Mouse (Mus musculus) MEL (cell line): ENCODE results near the gene Hist2h2ac. TPM values are rescaled to one million over a fixed set of nuclear protein-coding genes. Genes with fewer than 3 reads are reported as not detected.

Source experiments
- DNase-seq: peaks from one replicate; pipeline ENCODE4 v3.0.0; 2011; ENCODE audit warnings: low read depth, low spot score
- H3K27ac ChIP-seq: 2 replicates; pipeline ENCODE4 v1.5.1; 2012; ENCODE audit warnings: low read depth, mild to moderate bottlenecking, control low read depth, low read length, moderate library complexity; ENCODE audit not compliant: control insufficient read depth
- H3K27me3 ChIP-seq, 2 experiments: fragments of 150-350 bp in 1 of 2; sonication (generic) in 1 of 2; 2 replicates each; pipeline ENCODE4 v1.6.1; 2012; ENCODE audit warnings: low read length in 2 of 2, mild to moderate bottlenecking in 2 of 2, improper control_type of control experiment in 1 of 2, moderate library complexity in 1 of 2; ENCODE audit not compliant: insufficient read depth in 2 of 2, control insufficient read depth in 1 of 2
- H3K36me3 ChIP-seq, 2 experiments: 2 replicates each; pipeline ENCODE4 v1.6.1; 2012 to 2014; ENCODE audit warnings: low read length in 2 of 2, improper control_type of control experiment in 1 of 2, inconsistent platforms in 1 of 2, mild to moderate bottlenecking in 1 of 2; ENCODE audit not compliant: insufficient read depth in 2 of 2, control insufficient read depth in 1 of 2
- H3K4me1 ChIP-seq, 2 experiments: fragments of 150-350 bp in 1 of 2; sonication (generic) in 1 of 2; 2 replicates each; pipeline ENCODE4 v1.6.1; 2012; ENCODE audit warnings: low read length in 2 of 2, improper control_type of control experiment in 1 of 2, mild to moderate bottlenecking in 1 of 2; ENCODE audit not compliant: insufficient read depth in 2 of 2, control insufficient read depth in 1 of 2
- H3K4me3 ChIP-seq, 2 experiments: fragments of 150-350 bp in 1 of 2; sonication (generic) in 1 of 2; 2 replicates each; pipeline ENCODE4 v1.5.1; 2012; ENCODE audit warnings: low read depth in 2 of 2, low read length in 2 of 2, mild to moderate bottlenecking in 2 of 2, moderate library complexity in 2 of 2, control low read depth in 1 of 2, improper control_type of control experiment in 1 of 2; ENCODE audit not compliant: control insufficient read depth in 1 of 2, insufficient read depth in 1 of 2
- H3K79me2 ChIP-seq: 2 replicates; pipeline ENCODE4 v1.6.1; 2012; ENCODE audit warnings: mild to moderate bottlenecking, low read length, moderate library complexity; ENCODE audit not compliant: control insufficient read depth, poor library complexity, insufficient read depth
- H3K9ac ChIP-seq: 2 replicates; pipeline ENCODE4 v1.6.1; 2012; ENCODE audit warnings: low read depth, mild to moderate bottlenecking, control low read depth, low read length, moderate library complexity; ENCODE audit not compliant: control insufficient read depth, poor library complexity, severe bottlenecking
- H3K9me3 ChIP-seq: fragments of 150-350 bp; sonication (generic); replicated peaks from 2 replicates; pipeline ENCODE4 v1.6.1; 2012; ENCODE audit warnings: mild to moderate bottlenecking, low read length, improper control_type of control experiment, moderate library complexity; ENCODE audit not compliant: insufficient read depth
- CHD1 ChIP-seq: IDR thresholded peaks from 2 replicates; pipeline ENCODE4 v1.6.1; 2012; ENCODE audit warnings: low read depth, mild to moderate bottlenecking, inconsistent platforms, low read length, improper control_type of control experiment
- CHD2 ChIP-seq: IDR thresholded peaks from 2 replicates; pipeline ENCODE4 v1.6.1; 2011; ENCODE audit warnings: low read length, improper control_type of control experiment
- EP300 ChIP-seq, 2 experiments: IDR thresholded peaks; 2 replicates each; pipeline ENCODE4 v1.6.1; 2011; ENCODE audit warnings: improper control_type of control experiment in 2 of 2, low read length in 2 of 2, low read depth in 1 of 2, mild to moderate bottlenecking in 1 of 2
- GABPA ChIP-seq: IDR thresholded peaks from 2 replicates; pipeline ENCODE4 v1.6.1; 2012; ENCODE audit warnings: low read depth, mild to moderate bottlenecking, inconsistent platforms, low read length, improper control_type of control experiment, moderate library complexity
- KAT2A ChIP-seq: conservative IDR thresholded peaks from 2 replicates; pipeline ENCODE4 v1.6.1; 2012; ENCODE audit warnings: low read depth, low read length, improper control_type of control experiment, inconsistent platforms
- MAX ChIP-seq: IDR thresholded peaks from 2 replicates; pipeline ENCODE4 v1.6.1; 2011; ENCODE audit warnings: low read length, improper control_type of control experiment
- MEF2A ChIP-seq: IDR thresholded peaks from 2 replicates; pipeline ENCODE4 v1.6.1; 2014; ENCODE audit warnings: low read depth, mild to moderate bottlenecking, inconsistent platforms, low read length, improper control_type of control experiment; ENCODE audit not compliant: poor library complexity, insufficient replicate concordance, severe bottlenecking; ENCODE audit errors: extremely low read depth
- MYB ChIP-seq: IDR thresholded peaks from 2 replicates; pipeline ENCODE4 v1.6.1; 2011; ENCODE audit warnings: mild to moderate bottlenecking, low read depth, low read length, improper control_type of control experiment
- MYC ChIP-seq: IDR thresholded peaks from 2 replicates; pipeline ENCODE4 v1.6.1; 2011; ENCODE audit warnings: low read depth, mild to moderate bottlenecking, low read length, improper control_type of control experiment, moderate library complexity
- POLR2A ChIP-seq, 2 experiments: IDR thresholded peaks; 2 replicates each; pipeline ENCODE4 v1.6.1; 2011 to 2012; ENCODE audit warnings: low read length in 2 of 2, mild to moderate bottlenecking in 2 of 2, control low read depth in 1 of 2, improper control_type of control experiment in 1 of 2, low read depth in 1 of 2, moderate library complexity in 1 of 2; ENCODE audit not compliant: control insufficient read depth in 1 of 2, insufficient read depth in 1 of 2, poor library complexity in 1 of 2
- SIN3A ChIP-seq: IDR thresholded peaks from 2 replicates; pipeline ENCODE4 v1.6.1; 2012; ENCODE audit warnings: low read length, improper control_type of control experiment, inconsistent platforms
- SMC3 ChIP-seq: IDR thresholded peaks from 2 replicates; pipeline ENCODE4 v1.6.1; 2011; ENCODE audit warnings: low read depth, low read length, improper control_type of control experiment
- TAL1 ChIP-seq: IDR thresholded peaks from 2 replicates; pipeline ENCODE4 v1.6.1; 2012; ENCODE audit warnings: mild to moderate bottlenecking, inconsistent platforms, low read length, moderate library complexity, mixed read lengths
- ZC3H11A ChIP-seq: IDR thresholded peaks from 2 replicates; pipeline ENCODE4 v1.6.1; 2012; ENCODE audit warnings: low read depth, mild to moderate bottlenecking, inconsistent platforms, low read length, improper control_type of control experiment
- ZKSCAN1 ChIP-seq: IDR thresholded peaks from 2 replicates; pipeline ENCODE4 v1.6.1; 2012; ENCODE audit warnings: low read depth, mild to moderate bottlenecking, inconsistent platforms, low read length, improper control_type of control experiment, moderate library complexity
- polyA plus RNA-seq, 2 experiments: library from polyadenylated mRNA; stranded (reverse) in 1 of 2; unstranded in 1 of 2; fragments of >175 nt in 1 of 2; fragments of >200 nt in 1 of 2; gene quantifications; 2 replicates each; pipeline versions ENCODE4 v1.2.1 to v1.2.4; 2012; ENCODE audit warnings: low replicate concordance in 2 of 2, low read depth in 1 of 2; ENCODE audit not compliant: insufficient read length in 2 of 2, insufficient read depth in 1 of 2, missing spikeins in 1 of 2
- total RNA-seq: library from RNA; depleted of rRNA; stranded (reverse); fragments of 300-350 nt; gene quantifications from 2 replicates; pipeline ENCODE4 v1.2.3, GENCODE M21; 2012

Hist2h2ac gene
- total and polyA plus RNA-seq, 3 experiments: 4.8 to 2,824 TPM; not detected in 1

DNA sequence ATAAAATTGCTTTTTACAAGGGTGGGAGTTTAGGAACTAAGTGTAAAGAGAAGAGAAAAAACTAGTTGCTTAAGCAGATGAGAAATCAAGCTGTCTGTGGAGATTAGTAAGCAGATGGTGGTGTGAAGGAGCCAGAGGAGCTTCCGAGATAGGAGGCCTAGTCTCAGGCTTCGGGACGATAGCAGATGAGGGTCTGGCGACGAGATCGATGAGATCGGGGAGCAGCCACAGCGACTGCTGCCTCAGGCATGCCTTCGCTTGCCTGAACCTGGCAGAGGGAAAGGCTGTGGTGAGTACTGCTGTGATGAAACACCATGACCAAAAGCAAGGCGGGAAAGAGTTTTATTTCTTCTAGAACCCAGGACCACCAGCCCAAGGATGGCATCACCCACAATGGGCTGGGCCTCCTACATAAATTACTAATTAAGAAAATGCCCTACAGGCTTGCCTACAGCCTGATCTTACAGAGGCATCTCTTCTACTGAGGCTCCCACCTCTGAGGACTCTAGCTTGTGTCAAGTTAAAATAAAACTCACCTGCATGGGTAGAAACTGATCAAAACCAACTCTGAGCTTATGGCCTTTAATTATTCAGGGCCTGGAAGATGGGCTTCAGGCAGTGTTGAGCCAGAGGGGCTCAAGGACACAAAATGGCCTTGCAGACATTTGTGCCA lies 34.1 kb upstream of the Hist2h2ac start:
- Histone ChIP-seq H3K27me3 (no peaks in the 10 kb centered on the region), H3K4me1 (peaks cover 28 to 56% of the 10 kb centered on the region in 2 experiments), H3K79me2 (no peaks in the 10 kb centered on the region), H3K36me3 (peaks cover 0 to 54% of the 10 kb centered on the region in 2 experiments; a peak in 2 of 4 replicates), H3K27ac (peak overlapping the region; percentile 65), H3K9me3 (no peaks in the 10 kb centered on the region), H3K4me3 (peak overlapping the region; percentile 24 to 38), H3K9ac (peak overlapping the region; percentile 57)
- TF ChIP-seq TAL1 (peak; percentile 95), EP300 (IDR thresholded peaks at IDR 0.05; ENCODE audit: low read depth in 1 of 2, low read length in 2 of 2) (no peak)
- peak; percentile 97 for DNase-seq

DNA sequence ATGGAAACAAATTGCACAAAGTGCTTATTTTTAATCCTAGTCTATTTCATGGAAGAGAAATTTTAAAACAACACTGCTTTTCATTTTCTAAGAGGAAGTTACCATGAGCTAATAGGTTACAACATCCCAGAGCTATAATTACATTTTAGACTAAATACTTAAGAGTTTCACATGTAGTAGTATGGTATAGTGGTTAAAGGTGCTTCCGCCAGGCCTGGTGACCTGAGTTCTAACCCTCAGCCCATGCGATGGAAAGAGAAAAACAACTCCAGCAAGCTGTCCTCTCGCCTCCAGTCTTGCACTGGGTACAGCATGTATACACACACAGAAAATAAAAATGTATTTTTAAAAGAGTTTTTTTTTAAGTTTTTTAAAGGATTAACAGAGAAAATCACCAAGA lies 31.1 kb upstream of the Hist2h2ac start:
- Histone ChIP-seq H3K27ac (no peak overlapping the region), H3K27me3 (no peaks in the 10 kb centered on the region), H3K79me2 (no peaks in the 10 kb centered on the region), H3K4me1 (peaks cover 23 to 40% of the 10 kb centered on the region in 2 experiments), H3K9ac (no peak overlapping the region), H3K36me3 (peaks cover 0 to 56% of the 10 kb centered on the region in 2 experiments; a peak in 2 of 4 replicates), H3K4me3 (no peak overlapping the region), H3K9me3 (no peaks in the 10 kb centered on the region)
- DNase-seq: no peak
- TF ChIP-seq ZKSCAN1 (no peak), MAX (no peak), CHD1 (no peak), MYB (no peak), TAL1 (no peak), MYC (no peak), ZC3H11A (no peak), CHD2 (no peak), SMC3 (no peak), GABPA (no peak)

DNA sequence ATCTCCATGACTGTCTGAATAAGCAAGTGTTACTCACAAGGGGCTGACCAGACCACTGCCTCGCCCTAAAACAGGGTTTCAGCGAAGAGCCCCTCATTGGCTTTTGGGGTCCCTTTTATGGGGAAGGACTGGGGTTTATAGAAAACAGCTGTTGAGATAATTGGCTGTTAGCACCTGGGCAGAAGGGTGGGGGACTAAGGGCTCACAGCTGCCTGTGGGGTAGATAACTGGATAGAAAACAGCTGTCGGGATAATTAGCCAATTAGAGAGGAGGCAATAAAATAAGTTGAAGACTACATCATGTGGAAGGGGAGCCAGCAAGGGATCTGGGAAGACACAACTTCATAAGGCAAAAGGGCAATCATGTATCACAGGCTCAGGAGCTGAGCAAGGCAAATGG lies 30.2 kb upstream of the Hist2h2ac start:
- Histone ChIP-seq H3K9ac (peak overlapping the region; percentile 16; the same call in 1 of the 2 replicates), H3K4me1 (peaks cover 16 to 33% of the 10 kb centered on the region in 2 experiments), H3K27me3 (no peaks in the 10 kb centered on the region), H3K27ac (no peak overlapping the region), H3K79me2 (no peaks in the 10 kb centered on the region), H3K36me3 (peaks cover 0 to 49% of the 10 kb centered on the region in 2 experiments; a peak in 2 of 4 replicates), H3K9me3 (no peaks in the 10 kb centered on the region), H3K4me3 (no peak overlapping the region)
- DNase-seq: no peak
- TF ChIP-seq SIN3A (no peak), KAT2A (no peak), MAX (no peak), POLR2A (IDR thresholded peaks at IDR 0.05; ENCODE audit: control insufficient read depth in 1 of 2, insufficient read depth in 1 of 2, low read depth in 1 of 2, low read length in 2 of 2, poor library complexity in 1 of 2) (no peak), MEF2A (no peak)
